12 mouse cellular contexts compared by ENCODE assay signal in genomic region chr8:118711631-118712030, GRCm38 (mm10).
"Had no signal": no experiment of that assay in that cellular context is flagged by ENCODE, and none has a peak within 500 bp of the region (broad histone marks: within the 10 kb centered on the region; RNA-seq: fewer than 3 reads in every experiment).

No protein-coding gene starts in this region.

- H3K9ac ChIP-seq: liver, embryonic 15.5 days; neural tube, embryonic 15.5 days; stomach, embryonic 15.5 days had no signal

- DNase-seq: kidney, adult 11 months; kidney, adult 9 months; lung, postnatal 4 days; midbrain, embryonic 14.5 days; thymus, postnatal 4 days had no signal

- H3K4me3 ChIP-seq: limb, embryonic 10.5 days; liver, embryonic 15.5 days; midbrain, embryonic 10.5 days; myocyte; neural tube, embryonic 15.5 days; stomach, embryonic 15.5 days had no signal

- H3K4me1 ChIP-seq: limb, embryonic 10.5 days; liver, embryonic 15.5 days; midbrain, embryonic 10.5 days; neural tube, embryonic 15.5 days; stomach, embryonic 15.5 days had no signal

- H3K9me3 ChIP-seq: limb, embryonic 10.5 days; liver, embryonic 15.5 days; midbrain, embryonic 10.5 days had no signal

- H3K27me3 ChIP-seq: liver, embryonic 15.5 days; neural tube, embryonic 15.5 days; stomach, embryonic 15.5 days had no signal

- H3K27ac ChIP-seq: kidney, postnatal 0 days; limb, embryonic 10.5 days; liver, embryonic 15.5 days; midbrain, embryonic 10.5 days; neural tube, embryonic 15.5 days; stomach, embryonic 15.5 days had no signal

- H3K4me2 ChIP-seq: liver, embryonic 15.5 days; neural tube, embryonic 15.5 days; stomach, embryonic 15.5 days had no signal

- H3K36me3 ChIP-seq: limb, embryonic 10.5 days; liver, embryonic 15.5 days; midbrain, embryonic 10.5 days; neural tube, embryonic 15.5 days; stomach, embryonic 15.5 days had no signal
